Mouse (Mus musculus) kidney, adult 2 months (tissue): Measurements from ENCODE around the gene Klhl4. TPM values are rescaled to one million over a fixed set of nuclear protein-coding genes. Genes with fewer than 3 reads are reported as not detected.
A peak's percentile ranks its signal among the peaks of the same experiment; 100 is the strongest.

ENCODE experiments used
- DNase-seq: peaks from one replicate; pipeline ENCODE4 v3.0.0; 2021
- H3K27ac ChIP-seq: fragments of 200-500 bp; 2 replicates; pipeline ENCODE4 v1.5.1; 2012; ENCODE audit warnings: low read depth, low read length, control low read depth, inconsistent platforms; ENCODE audit not compliant: insufficient read depth
- H3K27me3 ChIP-seq: fragments of 200-500 bp; replicated peaks from 2 replicates; pipeline ENCODE4 v1.6.1; 2012; ENCODE audit warnings: mild to moderate bottlenecking, moderate library complexity, low read length, inconsistent platforms; ENCODE audit not compliant: control insufficient read depth, insufficient read depth
- H3K36me3 ChIP-seq: fragments of 200-500 bp; 2 replicates; pipeline ENCODE4 v1.6.1; 2012; ENCODE audit warnings: mild to moderate bottlenecking, moderate library complexity, low read length, inconsistent platforms; ENCODE audit not compliant: control insufficient read depth, insufficient read depth
- H3K4me1 ChIP-seq: fragments of 200-500 bp; 2 replicates; pipeline ENCODE4 v1.6.1; 2011; ENCODE audit warnings: low read length; ENCODE audit not compliant: control insufficient read depth, insufficient read depth
- H3K4me3 ChIP-seq: fragments of 200-500 bp; 2 replicates; pipeline ENCODE4 v1.5.1; 2011; ENCODE audit warnings: mild to moderate bottlenecking, low read depth, low read length, control low read depth; ENCODE audit not compliant: insufficient read depth
- CTCF ChIP-seq: fragments of 200-500 bp; conservative IDR thresholded peaks from 2 replicates; pipeline ENCODE4 v1.5.1; 2011; ENCODE audit warnings: low read depth, mild to moderate bottlenecking, control low read depth, low read length, moderate library complexity, mixed read lengths; ENCODE audit not compliant: insufficient read depth, insufficient read length
- POLR2A ChIP-seq: fragments of 200-500 bp; IDR thresholded peaks from one replicate; pipeline ENCODE4 v1.6.1; 2011; ENCODE audit warnings: low read depth, low read length, control low read depth
- whole genome bisulfite sequencing: fragments of 180-500 bp; shearing (Covaris S2); methylation state at CpG from one replicate; pipeline ENCODE4 v1.1.7; 2018; 5-methylcytosine and 5-hydroxymethylcytosine counted together
- polyA plus RNA-seq: library from polyadenylated mRNA; depleted of rRNA; stranded (reverse); fragments of >200 nt; gene quantifications from 2 replicates; pipeline ENCODE4 v1.2.3, GENCODE M21; 2012; rRNA removed

Klhl4 gene
- 0.38 and 0.63 TPM in 2 replicates for polyA plus RNA-seq

DNA sequence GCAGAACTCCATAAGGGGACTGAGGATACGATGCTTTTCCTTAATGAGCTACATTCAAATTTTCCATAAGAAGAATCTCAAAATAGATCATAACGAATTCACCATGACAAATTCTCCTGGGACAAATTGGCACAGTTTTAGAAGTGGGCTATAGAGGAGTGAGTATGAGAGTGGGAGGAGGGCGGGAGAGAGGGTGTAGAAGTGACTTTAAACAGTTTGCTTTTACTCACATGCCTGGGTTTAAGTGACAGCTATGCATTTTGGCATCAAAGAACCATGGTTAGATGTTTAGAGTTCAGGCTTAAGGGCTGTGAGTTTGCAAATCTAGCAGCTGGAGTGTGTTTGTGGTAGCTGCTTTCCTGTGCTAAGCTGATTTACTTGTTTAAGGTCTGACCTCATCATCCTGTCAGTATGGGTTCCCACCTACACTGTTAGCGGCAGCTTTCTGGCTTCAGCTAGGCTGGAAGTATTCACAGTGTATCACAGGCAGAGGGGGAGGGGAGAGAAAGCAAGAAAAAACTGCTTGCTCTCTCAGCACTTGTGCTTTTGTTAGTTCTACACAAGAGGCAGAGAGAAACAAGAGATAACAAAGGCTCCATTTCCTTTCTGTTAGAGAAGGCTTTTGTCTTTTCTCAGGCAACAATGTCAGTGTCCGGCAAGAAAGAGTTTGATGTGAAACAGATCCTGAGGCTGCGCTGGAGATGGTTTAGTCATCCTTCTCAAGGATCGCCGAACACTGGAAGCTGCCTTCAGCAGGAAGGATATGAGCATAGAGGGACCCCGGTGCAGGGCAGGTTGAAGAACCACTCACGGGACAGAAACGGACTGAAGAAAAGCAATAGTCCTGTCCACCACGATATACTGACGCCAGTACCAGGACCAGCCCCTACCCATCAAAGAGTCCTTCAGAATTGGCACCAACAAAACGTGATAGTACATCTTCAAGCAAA lies at the start of gene Klhl4:
TSS of gene Klhl4 (plus strand) at position 552 of the 950 bp plus-strand sequence.
- DNase-seq, result peak; percentile 34
- Histone ChIP-seq H3K27ac (peak within 1 kb of the TSS; percentile 71), H3K36me3 (no peaks in the 10 kb centered on the region), H3K27me3 (no peaks in the 10 kb centered on the region), H3K4me3 (peak within 1 kb of the TSS; percentile 51), H3K4me1 (no peaks in the 10 kb centered on the region)
- 19% methylated on average over 14 of the region's 14 CpGs for WGBS
- no peak for TF ChIP-seq POLR2A
- TF ChIP-seq CTCF, result no peak

DNA sequence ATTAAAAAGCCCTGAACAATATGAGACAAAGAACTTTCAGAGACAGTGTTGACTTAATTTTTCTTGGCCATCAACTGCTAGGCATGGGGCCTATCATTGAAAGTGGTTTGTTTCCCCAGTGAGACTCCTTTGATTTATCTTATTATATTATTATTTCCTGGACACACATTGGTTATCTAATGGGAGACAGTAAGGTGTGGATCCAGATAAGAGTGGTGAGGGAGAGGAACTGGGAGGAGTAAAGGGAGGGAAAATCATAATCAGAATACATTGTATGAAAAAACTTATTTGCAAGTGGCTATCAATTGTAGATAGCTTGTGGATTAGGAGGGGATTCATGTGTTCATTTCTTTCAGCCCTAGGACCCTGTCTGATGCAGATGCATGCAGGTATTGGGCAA lies 10.0 kb downstream of the Klhl4 start:
- H3K36me3 ChIP-seq, result no peaks in the 10 kb centered on the region
- H3K4me1 ChIP-seq, result no peaks in the 10 kb centered on the region
- H3K27me3 ChIP-seq, result no peaks in the 10 kb centered on the region
- H3K27ac ChIP-seq, result no peak overlapping the region
- no peak for DNase-seq
- H3K4me3 ChIP-seq, result no peak overlapping the region
- TF ChIP-seq POLR2A (no peak), CTCF (no peak)

DNA sequence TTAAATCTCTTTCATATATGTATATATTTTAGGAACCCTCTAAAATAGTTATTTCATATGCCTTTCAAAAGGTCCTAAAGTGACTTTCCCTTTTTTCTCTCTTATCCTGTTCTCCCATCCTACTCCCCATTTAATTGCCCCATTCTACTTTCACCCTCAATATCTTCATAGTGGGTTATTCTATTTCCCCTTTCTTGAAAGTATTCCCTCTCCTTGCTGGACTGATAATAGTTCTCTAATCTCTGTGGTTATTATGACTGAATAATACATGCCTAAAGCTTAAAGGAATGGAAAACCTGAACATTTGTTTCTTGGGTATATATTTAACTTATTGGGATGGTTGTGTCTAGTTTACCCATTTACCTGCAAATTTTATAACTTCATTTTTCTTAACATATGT lies 12.6 kb downstream of the Klhl4 start:
- Histone ChIP-seq H3K4me3 (no peak overlapping the region), H3K4me1 (no peaks in the 10 kb centered on the region), H3K27me3 (no peaks in the 10 kb centered on the region), H3K36me3 (no peaks in the 10 kb centered on the region), H3K27ac (no peak overlapping the region)
- DNase-seq, result no peak
- TF ChIP-seq POLR2A (no peak), CTCF (no peak)

DNA sequence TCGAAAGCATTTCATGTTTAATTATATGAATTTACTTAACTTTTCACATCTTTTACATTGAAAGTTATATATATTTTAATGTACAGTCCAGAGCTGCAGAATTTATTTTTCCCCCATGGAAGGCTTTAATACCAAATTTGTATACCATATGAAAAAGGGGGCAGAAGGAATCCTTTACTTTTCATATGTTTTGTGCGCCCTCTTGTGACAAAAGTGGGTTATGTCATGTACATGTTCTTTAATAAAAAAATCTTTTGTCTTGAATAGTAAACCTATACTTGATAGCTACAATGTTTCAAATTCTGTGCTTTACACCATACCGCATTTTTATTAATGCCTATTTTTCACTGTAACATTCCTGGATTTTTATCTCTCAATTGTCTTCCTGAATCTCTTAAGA lies 84.0 kb downstream of the Klhl4 start:
- WGBS, result 36% methylated on average over 3 of the region's 3 CpGs
- Histone ChIP-seq H3K27ac (no peak overlapping the region), H3K4me3 (no peak overlapping the region), H3K4me1 (no peaks in the 10 kb centered on the region), H3K36me3 (no peaks in the 10 kb centered on the region), H3K27me3 (no peaks in the 10 kb centered on the region)
- peak; percentile 2 for DNase-seq
- TF ChIP-seq POLR2A (no peak), CTCF (no peak)

DNA sequence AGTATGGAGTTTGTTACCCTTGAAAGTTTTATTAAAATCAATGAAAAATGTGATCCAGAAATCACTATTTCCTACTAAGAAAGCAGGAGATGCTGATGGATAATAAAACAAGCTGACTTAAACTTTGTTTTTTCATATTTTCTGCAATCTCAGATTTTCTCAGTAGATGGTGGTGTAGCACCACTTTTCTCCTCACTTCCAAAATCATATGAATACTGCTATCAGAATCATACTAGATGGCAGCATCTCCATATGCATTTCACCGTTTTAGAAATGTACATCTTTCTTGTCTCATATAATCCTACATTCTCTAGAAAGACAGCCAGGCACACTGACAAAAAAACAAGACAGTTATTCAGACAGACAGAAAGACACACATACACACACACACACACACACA lies 108.2 kb downstream of the Klhl4 start:
- H3K36me3 ChIP-seq, result no peaks in the 10 kb centered on the region
- H3K4me1 ChIP-seq, result no peaks in the 10 kb centered on the region
- H3K27me3 ChIP-seq, result no peaks in the 10 kb centered on the region
- TF ChIP-seq CTCF (no peak), POLR2A (no peak)
- no peak overlapping the region for H3K27ac ChIP-seq
- no peak for DNase-seq
- 59% methylated on average over 1 of the region's 1 CpGs for WGBS
- H3K4me3 ChIP-seq, result no peak overlapping the region
